Mouse (Mus musculus): ENCODE measurements at regions not wholly inside any gene's neighbourhood (a gene's known extent, or its start where the extent isn't known, plus 50 kb on each side); places are given as distances from the start of the nearest gene placed in this dataset.

DNA sequence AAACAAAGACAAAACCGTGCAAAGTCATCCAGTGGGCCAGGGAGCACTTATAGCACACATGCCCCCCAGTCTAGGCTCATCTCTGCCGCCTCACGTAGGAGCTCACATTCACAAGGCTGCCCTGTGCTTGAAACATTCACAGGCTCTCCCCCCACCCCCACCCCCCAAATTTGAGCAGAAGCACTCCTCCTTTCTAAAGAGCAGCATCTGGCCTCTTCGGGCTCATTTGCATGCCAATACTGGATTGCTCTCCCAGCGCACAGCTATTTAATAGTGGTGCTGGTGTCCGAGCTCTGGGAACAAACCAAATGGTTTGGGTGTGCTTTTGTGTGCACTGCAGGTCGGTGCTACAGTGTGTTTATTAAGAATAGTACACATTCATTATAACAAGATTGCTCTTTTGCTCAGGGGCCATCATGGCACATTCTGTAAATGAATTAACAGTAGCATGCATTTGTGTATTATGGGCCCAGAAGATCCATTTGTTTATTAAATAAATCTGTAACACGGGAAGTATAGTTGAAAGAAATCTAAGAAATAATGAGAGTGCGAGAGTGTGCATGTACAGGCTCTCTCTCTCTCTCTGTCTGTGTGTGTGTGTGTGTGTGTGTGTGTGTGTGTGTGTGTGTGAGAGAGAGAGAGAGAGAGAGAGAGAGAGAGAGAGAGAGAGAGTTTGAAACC, 108.3 kb upstream of the Zeb2 start:
- TF ChIP-seq CTCF (IDR thresholded peaks at IDR 0.05; ENCODE audit: low read depth, low read length) (no peak), POLR2A (IDR thresholded peaks at IDR 0.05; ENCODE audit: borderline replicate concordance, low read depth, low read length) (no peak)

Measured in bone marrow macrophage, adult 2 months (primary cell).